Mouse (Mus musculus) gastrocnemius, postnatal 36 days (tissue): ENCODE data around the gene Ms4a5. TPM values are rescaled to one million over a fixed set of nuclear protein-coding genes. Genes with fewer than 3 reads are reported as not detected.
"Not testable (repeated sequence)": the region's sequence is repeated elsewhere in the genome, so short reads cannot be mapped to it uniquely, and the experiment has no call there.

Experiments used
- DNase-seq, 2 experiments: peaks; one replicate each; pipeline ENCODE4 v3.0.0; 2022
- intact Hi-C: fragments of 180-260 bp; cut with DNase I; formaldehyde crosslinking; loops from one replicate; pipeline ENCODE4 v1.15.1; 2025
- long read RNA-seq, 2 experiments: library from polyadenylated mRNA; stranded (forward); transcript quantifications; one replicate each; pipeline ENCODE4 v2.0.0; 2021
- total RNA-seq, 2 experiments: library from RNA; stranded (reverse); gene quantifications; 2 replicates each; pipeline ENCODE4 v1.2.3; 2021

Gene Ms4a5
- not detected for total RNA-seq
- long read RNA-seq, experiment 1 = 0 reads
- long read RNA-seq, experiment 2 = 0 reads

GRCm38 (mm10) chr19:11283773-11284172 lies at the start of gene Ms4a5:
Ms4a5 (minus strand) TSS chr19:11283873.
- DNase-seq = no peak
- intact Hi-C loops = no loop called here

- no peak for DNase-seq
- intact Hi-C loops = no loop called here
Measured at GRCm38 (mm10) chr19:11321123-11321522, 37.5 kb upstream of the Ms4a5 start.

- DNase-seq = no peak
- intact Hi-C loops = no loop called here
Measured at GRCm38 (mm10) chr19:11316786-11317185, 33.1 kb upstream of the Ms4a5 start.

- intact Hi-C loops = no loop called here
- no peak for DNase-seq
Measured at GRCm38 (mm10) chr19:11314354-11314753, 30.7 kb upstream of the Ms4a5 start, which contains the start of gene Ms4a14. Ms4a14 (minus strand) TSS chr19:11314454.

- intact Hi-C loops = no loop called here
- no peak for DNase-seq
Measured at GRCm38 (mm10) chr19:11308888-11309287, 25.2 kb upstream of the Ms4a5 start.

GRCm38 (mm10) chr19:11299529-11299928 lies 15.9 kb upstream of the Ms4a5 start:
- DNase-seq, intact Hi-C loops: not testable (repeated sequence)

GRCm38 (mm10) chr19:11298939-11299338 lies 15.3 kb upstream of the Ms4a5 start:
- no peak for DNase-seq
- intact Hi-C loops = no loop called here

- intact Hi-C loops, DNase-seq: not testable (repeated sequence)
Measured at GRCm38 (mm10) chr19:11293616-11294015, 9.9 kb upstream of the Ms4a5 start.

- intact Hi-C loops = no loop called here
- DNase-seq = peak in 1 of 2 experiments; percentile 17
Measured at GRCm38 (mm10) chr19:11292990-11293389, 9.3 kb upstream of the Ms4a5 start.

GRCm38 (mm10) chr19:11280223-11280622 lies 3.5 kb downstream of the Ms4a5 start:
- no peak for DNase-seq
- intact Hi-C loops = no loop called here

- intact Hi-C loops = no loop called here
- DNase-seq = no peak
Measured at GRCm38 (mm10) chr19:11276431-11276830, 7.2 kb downstream of the Ms4a5 start.

GRCm38 (mm10) chr19:11266956-11267355 lies 16.7 kb downstream of the Ms4a5 start:
- intact Hi-C loops = no loop called here

GRCm38 (mm10) chr19:11266052-11266845 lies 17.4 kb downstream of the Ms4a5 start, which contains the start of gene Ms4a1:
Ms4a1 (minus strand) TSS chr19:11266241.
- DNase-seq = no peak

More at GRCm38 (mm10) chr19:11266956-11267355, 16.7 kb downstream of the Ms4a5 start:
- DNase-seq = no peak

GRCm38 (mm10) chr19:11264602-11265185 lies 19.0 kb downstream of the Ms4a5 start:
- intact Hi-C loops = no loop called here

More at GRCm38 (mm10) chr19:11266052-11266845, 17.4 kb downstream of the Ms4a5 start, which contains the start of gene Ms4a1:
- intact Hi-C loops = no loop called here

GRCm38 (mm10) chr19:11263549-11263948 lies 20.1 kb downstream of the Ms4a5 start:
- intact Hi-C loops = no loop called here

More at GRCm38 (mm10) chr19:11264602-11265185, 19.0 kb downstream of the Ms4a5 start:
- DNase-seq = no peak

GRCm38 (mm10) chr19:11262932-11263331 lies 20.7 kb downstream of the Ms4a5 start:
- DNase-seq, intact Hi-C loops: not testable (repeated sequence)

More at GRCm38 (mm10) chr19:11263549-11263948, 20.1 kb downstream of the Ms4a5 start:
- no peak for DNase-seq

GRCm38 (mm10) chr19:11261522-11261921 lies 22.2 kb downstream of the Ms4a5 start:
- no peak for DNase-seq
- intact Hi-C loops = no loop called here

GRCm38 (mm10) chr19:11244230-11244629 lies 39.4 kb downstream of the Ms4a5 start:
- intact Hi-C loops = no loop called here
- DNase-seq = no peak

GRCm38 (mm10) chr19:11242560-11242959 lies 41.1 kb downstream of the Ms4a5 start:
- DNase-seq = no peak
- intact Hi-C loops = no loop called here

- intact Hi-C loops = no loop called here
Measured at GRCm38 (mm10) chr19:11235820-11236219, 47.9 kb downstream of the Ms4a5 start.

More at GRCm38 (mm10) chr19:11235820-11236219, 47.9 kb downstream of the Ms4a5 start:
- no peak for DNase-seq
